9 mouse cellular contexts compared by ENCODE assay signal in the genomic region with DNA sequence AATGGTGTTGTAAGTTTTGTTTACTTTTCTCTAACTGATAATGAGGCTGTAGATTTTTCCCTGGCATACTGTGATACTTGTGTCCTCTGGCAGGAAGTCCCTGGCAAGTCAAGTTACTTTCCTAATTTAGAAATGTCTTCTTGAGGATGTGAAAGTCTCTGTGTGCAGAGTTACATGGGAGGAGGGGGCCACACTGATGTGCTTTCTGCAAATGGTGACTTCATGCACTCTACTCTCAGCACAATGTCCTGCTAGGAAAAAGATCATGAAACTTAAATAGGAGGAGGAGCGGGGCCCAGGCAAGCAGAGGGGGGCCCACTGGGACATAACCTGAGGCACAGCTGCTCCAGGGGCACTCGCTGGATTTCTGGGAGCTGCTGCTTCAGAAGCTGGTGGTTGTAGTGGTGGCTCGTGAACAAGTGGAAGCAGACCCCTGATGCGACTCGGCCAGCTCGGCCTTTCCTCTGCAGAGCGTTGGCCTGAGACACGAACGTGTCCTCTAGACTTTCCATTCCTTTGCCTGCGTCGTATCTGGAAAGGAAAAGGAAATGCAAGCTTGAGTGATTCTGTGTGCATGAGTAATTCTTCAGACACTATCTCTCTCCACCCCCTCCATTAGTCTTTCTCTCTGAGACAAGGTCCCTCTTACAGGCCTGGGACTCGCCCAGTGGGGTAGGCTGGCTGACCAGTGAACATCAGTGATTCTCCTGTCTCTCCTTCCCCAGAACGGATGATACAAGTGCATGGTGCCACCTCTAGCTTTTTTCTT. TPM values are rescaled to one million over a fixed set of nuclear protein-coding genes. Genes with fewer than 3 reads are reported as not detected.
DNase-seq lines count a peak whose midpoint lies in the region; ATAC-seq lines count a peak whose summit lies in the region.
"Had no signal": no experiment of that assay in that cellular context is flagged by ENCODE, and none has a peak within 500 bp of the region (broad histone marks: within the 10 kb centered on the region; RNA-seq: fewer than 3 reads in every experiment).

No protein-coding gene starts in this region.

- ATAC-seq in kidney, embryonic 14.5 days (ENCODE audit: low FRiP score, low TSS enrichment) = no peak; the same call in 1 of the 2 replicates
- peak; percentile 54; the same call in 1 of the 2 replicates for ATAC-seq in heart, embryonic 15.5 days (replicated peaks; ENCODE audit: insufficient number of reproducible peaks, insufficient read depth, low FRiP score, low read depth)

- H3K27ac ChIP-seq in kidney, embryonic 14.5 days (ENCODE audit: low read depth, low read length) = peak overlapping the region; percentile 2; the same call in 1 of the 2 replicates
- peak overlapping the region; percentile 77 for H3K27ac ChIP-seq in heart, embryonic 15.5 days
- peak overlapping the region; percentile 61 for H3K27ac ChIP-seq in macrophage
- H3K27ac ChIP-seq: limb, embryonic 12.5 days had no signal

- no peaks in the 10 kb centered on the region for H3K79me2 ChIP-seq in macrophage (ENCODE audit: inconsistent target)

- no peaks in the 10 kb centered on the region for H3K4me1 ChIP-seq in kidney, embryonic 14.5 days (ENCODE audit: control insufficient read depth, insufficient read depth, low read length)
- peaks cover 19% of the 10 kb centered on the region for H3K4me1 ChIP-seq in heart, embryonic 15.5 days (replicated peaks)
- H3K4me1 ChIP-seq: limb, embryonic 12.5 days had no signal

- WGBS in kidney, embryonic 14.5 days = 56% methylated on average over 13 of the region's 13 CpGs
- 65% methylated on average over 13 of the region's 13 CpGs for WGBS in heart, embryonic 15.5 days
- WGBS in macrophage (ENCODE audit: missing documents) = 83% methylated on average over 13 of the region's 13 CpGs

- H3K4me3 ChIP-seq in kidney, embryonic 14.5 days (ENCODE audit: low read length) = no peak overlapping the region
- no peak overlapping the region for H3K4me3 ChIP-seq in heart, embryonic 15.5 days
- H3K4me3 ChIP-seq in macrophage (ENCODE audit: inconsistent target) = no peak overlapping the region
- H3K4me3 ChIP-seq: limb, embryonic 12.5 days had no signal

- H3K9ac ChIP-seq in kidney, embryonic 14.5 days (ENCODE audit: low read depth, low read length) = no peak overlapping the region
- no peak overlapping the region for H3K9ac ChIP-seq in heart, embryonic 15.5 days
- H3K9ac ChIP-seq: limb, embryonic 12.5 days had no signal

- no peaks in the 10 kb centered on the region for H3K27me3 ChIP-seq in kidney, embryonic 14.5 days (ENCODE audit: control insufficient read depth, insufficient read depth, low read length)
- no peaks in the 10 kb centered on the region for H3K27me3 ChIP-seq in heart, embryonic 15.5 days
- H3K27me3 ChIP-seq: limb, embryonic 12.5 days had no signal

- H3K9me3 ChIP-seq in kidney, embryonic 14.5 days (ENCODE audit: control insufficient read depth, low read length) = no peaks in the 10 kb centered on the region
- H3K9me3 ChIP-seq in heart, embryonic 15.5 days (replicated peaks) = no peaks in the 10 kb centered on the region
- H3K9me3 ChIP-seq: limb, embryonic 12.5 days had no signal

- no peak for DNase-seq in kidney, postnatal 25 days
- DNase-seq in adrenal gland, postnatal 14 days = peak; percentile 50
- no peak for DNase-seq in urinary bladder, postnatal 4 days (ENCODE audit: low spot score in 2 of 2)
- no peak for DNase-seq in layer of hippocampus, adult 8-10 months (ENCODE audit: low spot score in 2 of 2)
- no peak for DNase-seq in left cerebral cortex, adult 8-10 months (ENCODE audit: low spot score in 2 of 2)

- peaks cover 87% of the 10 kb centered on the region for H3K36me3 ChIP-seq in kidney, embryonic 14.5 days (ENCODE audit: control insufficient read depth, insufficient read depth, low read length)
- H3K36me3 ChIP-seq in heart, embryonic 15.5 days = peaks cover 70% of the 10 kb centered on the region
- peaks cover 75% of the 10 kb centered on the region for H3K36me3 ChIP-seq in macrophage (ENCODE audit: inconsistent target)

- H3K4me2 ChIP-seq in kidney, embryonic 14.5 days (replicated peaks; ENCODE audit: low read depth, low read length) = no peak overlapping the region
- no peak overlapping the region for H3K4me2 ChIP-seq in heart, embryonic 15.5 days
- H3K4me2 ChIP-seq: limb, embryonic 12.5 days had no signal

RNA-seq across cellular contexts. Expression of a gene that starts 28.7 kb away (rescaled TPM):
- 49.0 and 61.9 TPM in 2 replicates for polyA plus RNA-seq in kidney, embryonic 14.5 days (2014; fragmentation: Nextera tagmentation; extraction: Ambion mirVana)
- 8.7 and 9.3 TPM in 2 replicates for total RNA-seq in adrenal gland, postnatal 14 days (2021)
- polyA plus RNA-seq in heart, embryonic 15.5 days (2015; fragmentation: Nextera tagmentation; extraction: Ambion mirVana) = 24.2 and 26.0 TPM in 2 replicates
- 1 to 10 TPM in 7 of 26 experiments, under 1 TPM in 5, not detected in 14; 0.68 to 3.5 (median 1.4) TPM for total RNA-seq in macrophage (2018; cell fraction: chromatin; rRNA removed)
- 1 to 10 TPM; 1.8 to 7.3 (median 4.2) TPM for total RNA-seq in macrophage (2018; cell fraction: cytosol; rRNA removed)
- 1 to 10 TPM in 15 of 26 experiments, under 1 TPM in 5, not detected in 6; 0.50 to 4.6 (median 1.6) TPM for total RNA-seq in macrophage (2018; cell fraction: nucleus; rRNA removed)
- 4.2 to 14.9 TPM (median 4.6 TPM) in 3 replicates for polyA plus RNA-seq in macrophage (2018)
- 1 to 10 TPM; 4.9 to 6.5 (median 5.6) TPM for total RNA-seq in layer of hippocampus, adult 8-10 months (2022)
- total RNA-seq in left cerebral cortex, adult 8-10 months (2022) = 1 to 10 TPM; 4.9 to 8.9 (median 7.4) TPM

RNA-seq across cellular contexts. Expression of a gene that starts 37.1 kb away (rescaled TPM):
- polyA plus RNA-seq in kidney, embryonic 14.5 days (2014; fragmentation: Nextera tagmentation; extraction: Ambion mirVana) = 31.4 and 31.6 TPM in 2 replicates
- total RNA-seq in adrenal gland, postnatal 14 days (2021) = 12.7 and 17.2 TPM in 2 replicates
- 23.8 and 25.3 TPM in 2 replicates for polyA plus RNA-seq in heart, embryonic 15.5 days (2015; fragmentation: Nextera tagmentation; extraction: Ambion mirVana)
- 1 to 10 TPM in 12 of 26 experiments, not detected in 14; 1.5 to 5.1 (median 2.0) TPM for total RNA-seq in macrophage (2018; cell fraction: chromatin; rRNA removed)
- total RNA-seq in macrophage (2018; cell fraction: cytosol; rRNA removed) = 10 to 100 TPM in 6 of 26 experiments, 1 to 10 TPM in 20; 4.3 to 14.7 (median 8.1) TPM
- total RNA-seq in macrophage (2018; cell fraction: nucleus; rRNA removed) = 1 to 10 TPM in 16 of 26 experiments, under 1 TPM in 1, not detected in 9; 0.89 to 7.6 (median 2.2) TPM
- 6.1 to 7.6 TPM (median 7.4 TPM) in 3 replicates for polyA plus RNA-seq in macrophage (2018)
- 10 to 100 TPM; 13.1 to 24.6 (median 16.8) TPM for total RNA-seq in layer of hippocampus, adult 8-10 months (2022)
- total RNA-seq in left cerebral cortex, adult 8-10 months (2022) = 10 to 100 TPM; 16.1 to 19.2 (median 18.1) TPM

RNA-seq across cellular contexts. Expression of a gene that starts 37.3 kb away (rescaled TPM):
- polyA plus RNA-seq in kidney, embryonic 14.5 days (2014; fragmentation: Nextera tagmentation; extraction: Ambion mirVana) = 10.0 and 17.4 TPM in 2 replicates
- 12.9 and 16.9 TPM in 2 replicates for total RNA-seq in adrenal gland, postnatal 14 days (2021)
- polyA plus RNA-seq in heart, embryonic 15.5 days (2015; fragmentation: Nextera tagmentation; extraction: Ambion mirVana) = 7.4 and 9.2 TPM in 2 replicates
- 10 to 100 TPM; 25.5 to 97.1 (median 69.1) TPM for total RNA-seq in macrophage (2018; cell fraction: chromatin; rRNA removed)
- total RNA-seq in macrophage (2018; cell fraction: cytosol; rRNA removed) = 10 to 100 TPM in 16 of 26 experiments, 1 to 10 TPM in 10; 6.1 to 13.5 (median 10.8) TPM
- total RNA-seq in macrophage (2018; cell fraction: nucleus; rRNA removed) = 10 to 100 TPM; 17.1 to 54.3 (median 34.5) TPM
- 7.6 to 13.4 TPM (median 13.2 TPM) in 3 replicates for polyA plus RNA-seq in macrophage (2018)
- total RNA-seq in layer of hippocampus, adult 8-10 months (2022) = 10 to 100 TPM; 35.5 to 42.2 (median 38.5) TPM
- total RNA-seq in left cerebral cortex, adult 8-10 months (2022) = 10 to 100 TPM; 34.5 to 42.6 (median 41.6) TPM

RNA-seq across cellular contexts. Expression of a gene that starts 45.7 kb away (rescaled TPM):
- 0.11 TPM in 1 of 2 replicates, not detected in the other for polyA plus RNA-seq in kidney, embryonic 14.5 days (2014; fragmentation: Nextera tagmentation; extraction: Ambion mirVana)
- total RNA-seq in adrenal gland, postnatal 14 days (2021) = 0.15 TPM in 1 of 2 replicates, not detected in the other
- 0.10 TPM in 1 of 2 replicates, not detected in the other for polyA plus RNA-seq in heart, embryonic 15.5 days (2015; fragmentation: Nextera tagmentation; extraction: Ambion mirVana)
- not detected for total RNA-seq in macrophage (2018; cell fraction: chromatin; rRNA removed)
- under 1 TPM in 1 of 26 experiments, not detected in 25; 0.05 TPM for total RNA-seq in macrophage (2018; cell fraction: cytosol; rRNA removed)
- total RNA-seq in macrophage (2018; cell fraction: nucleus; rRNA removed) = under 1 TPM in 1 of 26 experiments, not detected in 25; 0.21 TPM
- polyA plus RNA-seq in macrophage (2018) = not detected in 3 replicates
- under 1 TPM; 0.21 to 0.43 (median 0.30) TPM for total RNA-seq in layer of hippocampus, adult 8-10 months (2022)
- under 1 TPM; 0.20 to 0.53 (median 0.28) TPM for total RNA-seq in left cerebral cortex, adult 8-10 months (2022)
- polyA plus RNA-seq: limb, embryonic 12.5 days had no signal

RNA-seq across cellular contexts. Expression of a gene that starts 45.8 kb away (rescaled TPM):
- polyA plus RNA-seq in kidney, embryonic 14.5 days (2014; fragmentation: Nextera tagmentation; extraction: Ambion mirVana) = 756 and 811 TPM in 2 replicates
- 123 and 131 TPM in 2 replicates for total RNA-seq in adrenal gland, postnatal 14 days (2021)
- 252 and 294 TPM in 2 replicates for polyA plus RNA-seq in heart, embryonic 15.5 days (2015; fragmentation: Nextera tagmentation; extraction: Ambion mirVana)
- total RNA-seq in macrophage (2018; cell fraction: chromatin; rRNA removed) = 100 to 1,000 TPM in 25 of 26 experiments, 10 to 100 TPM in 1; 85.5 to 244 (median 168) TPM
- 10 to 100 TPM; 42.1 to 61.8 (median 55.0) TPM for total RNA-seq in macrophage (2018; cell fraction: cytosol; rRNA removed)
- total RNA-seq in macrophage (2018; cell fraction: nucleus; rRNA removed) = 100 to 1,000 TPM in 15 of 26 experiments, 10 to 100 TPM in 11; 67.7 to 218 (median 114) TPM
- polyA plus RNA-seq in macrophage (2018) = 52.8 to 163 TPM (median 66.6 TPM) in 3 replicates
- total RNA-seq in layer of hippocampus, adult 8-10 months (2022) = 100 to 1,000 TPM; 110 to 136 (median 121) TPM
- 100 to 1,000 TPM in 1 of 4 experiments, 10 to 100 TPM in 3; 93.1 to 111 (median 97.5) TPM for total RNA-seq in left cerebral cortex, adult 8-10 months (2022)

Comparison
In these comparisons a context has a peak if more than half of its experiments do, and no peak if none do; other contexts are left out.
1. H3K27ac ChIP-seq: peak in every context shown above with its lines; median percentile 77 in heart, embryonic 15.5 days; 61 in macrophage; 2 in kidney, embryonic 14.5 days.